Mouse (Mus musculus): ENCODE results near the gene Capn5.

DNA sequence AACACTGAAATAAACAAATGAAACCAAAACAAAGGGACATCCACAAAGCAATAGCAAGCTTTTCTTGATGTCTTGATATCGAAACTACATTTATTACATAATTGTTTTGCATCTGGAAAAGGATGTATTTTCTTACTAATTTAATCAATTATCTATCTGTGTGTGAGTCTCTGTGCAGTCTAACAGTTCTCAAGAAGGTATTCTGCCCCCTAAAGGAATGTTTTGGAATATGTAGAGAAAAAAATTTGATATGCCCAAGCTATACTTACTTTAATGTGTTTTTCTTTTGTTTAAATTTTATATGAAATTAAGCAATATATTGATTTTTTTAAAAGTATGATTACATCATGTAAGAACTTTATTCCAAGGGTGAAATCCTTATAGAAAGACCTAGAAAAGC is 12.5 kb upstream of the Capn5 start:
- no peak for TF ChIP-seq CTCF (IDR thresholded peaks at IDR 0.05; ENCODE audit: extremely low read depth, insufficient read length, insufficient replicate concordance, low read depth, low read length)
- no peak for TF ChIP-seq POLR2A (IDR thresholded peaks at IDR 0.05; ENCODE audit: low read depth, low read length)

Data from small intestine, adult 2 months (tissue).